Mouse (Mus musculus): ENCODE results near the gene Pigr. TPM values are rescaled to one million over a fixed set of nuclear protein-coding genes. Genes with fewer than 3 reads are reported as not detected.

Pigr gene
- polyA plus RNA-seq, 1 experiment from 2014 or later = not detected

GRCm38 (mm10) chr1:130879927-130880326 is 53.4 kb downstream of the Pigr start:
- Histone ChIP-seq H3K36me3 (ENCODE audit: control insufficient read depth, insufficient read depth, low read length) (no peaks in the 10 kb centered on the region), H3K4me2 (ENCODE audit: low read depth) (no peak overlapping the region), H3K9ac (ENCODE audit: low read length) (no peak overlapping the region), H3K4me1 (ENCODE audit: control insufficient read depth, insufficient read depth, low read length) (no peaks in the 10 kb centered on the region), H3K4me3 (ENCODE audit: low read depth, low read length) (no peak overlapping the region), H3K27me3 (ENCODE audit: control insufficient read depth, insufficient read depth, low read length) (peaks cover 14% of the 10 kb centered on the region; the same call in 1 of the 2 replicates), H3K9me3 (ENCODE audit: control insufficient read depth, low read length) (no peaks in the 10 kb centered on the region), H3K27ac (ENCODE audit: low read depth, low read length) (no peak overlapping the region)
- WGBS = 94% methylated on average over 7 of the region's 7 CpGs
- no peak for ATAC-seq (ENCODE audit: insufficient read depth, low FRiP score, low TSS enrichment)
- DNase-seq (ENCODE audit: low spot score) = no peak

- Histone ChIP-seq H3K27ac (ENCODE audit: low read depth, low read length) (no peak overlapping the region), H3K4me1 (ENCODE audit: control insufficient read depth, insufficient read depth, low read length) (no peaks in the 10 kb centered on the region), H3K36me3 (ENCODE audit: control insufficient read depth, insufficient read depth, low read length) (no peaks in the 10 kb centered on the region), H3K27me3 (ENCODE audit: control insufficient read depth, insufficient read depth, low read length) (0 out of 2 replicates have a peak, but pooled peaks cover 4% of the 10 kb centered on the region), H3K9me3 (ENCODE audit: control insufficient read depth, low read length) (no peaks in the 10 kb centered on the region), H3K9ac (ENCODE audit: low read length) (no peak overlapping the region), H3K4me2 (ENCODE audit: low read depth) (no peak overlapping the region), H3K4me3 (ENCODE audit: low read depth, low read length) (no peak overlapping the region)
- WGBS = 87% methylated on average over 4 of the region's 4 CpGs
- ATAC-seq (ENCODE audit: insufficient read depth, low FRiP score, low TSS enrichment) (no peak), DNase-seq (ENCODE audit: low spot score) (no peak)
Observed at GRCm38 (mm10) chr1:130883146-130883545, 56.7 kb downstream of the Pigr start.

DNA sequence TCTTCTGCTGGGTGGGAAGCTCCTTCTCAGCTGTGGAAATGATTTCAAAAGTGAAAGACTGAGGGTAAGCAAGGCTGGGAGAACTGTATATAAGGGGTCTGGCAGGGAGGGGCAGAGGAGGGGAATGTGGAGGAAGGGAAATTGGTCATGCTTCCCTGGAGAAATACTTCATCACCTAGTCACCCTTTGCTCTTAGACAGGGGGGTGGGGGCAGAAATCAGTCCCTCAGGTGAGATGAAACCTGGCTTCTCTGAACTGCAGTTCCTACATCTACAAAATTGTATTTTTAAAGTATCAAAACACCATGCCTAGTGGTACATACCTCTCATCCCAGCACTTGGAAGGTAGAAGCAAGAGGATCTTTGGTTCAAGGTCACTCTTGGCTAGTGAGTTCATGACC is 60.9 kb downstream of the Pigr start, which contains the start of gene Il24:
TSS of gene Il24 (minus strand) at position 101 of the 400 bp plus-strand sequence.
- DNase-seq (ENCODE audit: low spot score) (no peak), ATAC-seq (ENCODE audit: insufficient read depth, low FRiP score, low TSS enrichment) (no peak)
- Histone ChIP-seq H3K4me1 (ENCODE audit: control insufficient read depth, insufficient read depth, low read length) (no peaks in the 10 kb centered on the region), H3K4me2 (ENCODE audit: low read depth) (no peak within 1 kb of the TSS), H3K9ac (ENCODE audit: low read length) (no peak within 1 kb of the TSS), H3K27me3 (ENCODE audit: control insufficient read depth, insufficient read depth, low read length) (no peaks in the 10 kb centered on the region), H3K27ac (ENCODE audit: low read depth, low read length) (no peak within 1 kb of the TSS), H3K36me3 (ENCODE audit: control insufficient read depth, insufficient read depth, low read length) (no peaks in the 10 kb centered on the region), H3K9me3 (ENCODE audit: control insufficient read depth, low read length) (no peaks in the 10 kb centered on the region), H3K4me3 (ENCODE audit: low read depth, low read length) (no peak within 1 kb of the TSS)

DNA sequence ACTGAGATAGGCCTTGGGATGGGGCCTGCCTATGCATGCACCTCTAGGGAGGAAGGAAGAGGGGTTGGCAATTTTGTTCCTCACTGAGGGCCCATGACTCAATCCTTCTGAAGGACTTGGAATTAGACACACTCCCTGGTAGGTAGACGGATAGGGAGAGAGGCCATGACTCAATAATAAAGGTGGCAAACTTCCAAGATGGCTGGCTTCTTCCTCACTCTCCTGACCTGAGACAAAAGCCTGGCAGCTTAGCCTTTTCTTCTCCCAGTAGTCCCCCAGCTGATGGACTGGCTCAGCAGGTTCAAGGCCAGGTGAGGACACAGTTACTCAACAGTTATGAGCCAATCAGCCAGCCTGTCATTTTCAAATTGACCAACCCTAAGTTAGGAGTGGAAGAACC is 66.0 kb downstream of the Pigr start:
- no peak overlapping the region for H3K4me2 ChIP-seq (ENCODE audit: low read depth)
- H3K4me3 ChIP-seq (ENCODE audit: low read depth, low read length) = no peak overlapping the region
- no peaks in the 10 kb centered on the region for H3K9me3 ChIP-seq (ENCODE audit: control insufficient read depth, low read length)
- 82% methylated on average over 1 of the region's 1 CpGs for WGBS
- no peak for ATAC-seq (ENCODE audit: insufficient read depth, low FRiP score, low TSS enrichment)
- H3K4me1 ChIP-seq (ENCODE audit: control insufficient read depth, insufficient read depth, low read length) = no peaks in the 10 kb centered on the region
- no peak for DNase-seq (ENCODE audit: low spot score)
- no peak overlapping the region for H3K9ac ChIP-seq (ENCODE audit: low read length)
- no peaks in the 10 kb centered on the region for H3K36me3 ChIP-seq (ENCODE audit: control insufficient read depth, insufficient read depth, low read length)
- no peak overlapping the region for H3K27ac ChIP-seq (ENCODE audit: low read depth, low read length)
- H3K27me3 ChIP-seq (ENCODE audit: control insufficient read depth, insufficient read depth, low read length) = no peaks in the 10 kb centered on the region

DNA sequence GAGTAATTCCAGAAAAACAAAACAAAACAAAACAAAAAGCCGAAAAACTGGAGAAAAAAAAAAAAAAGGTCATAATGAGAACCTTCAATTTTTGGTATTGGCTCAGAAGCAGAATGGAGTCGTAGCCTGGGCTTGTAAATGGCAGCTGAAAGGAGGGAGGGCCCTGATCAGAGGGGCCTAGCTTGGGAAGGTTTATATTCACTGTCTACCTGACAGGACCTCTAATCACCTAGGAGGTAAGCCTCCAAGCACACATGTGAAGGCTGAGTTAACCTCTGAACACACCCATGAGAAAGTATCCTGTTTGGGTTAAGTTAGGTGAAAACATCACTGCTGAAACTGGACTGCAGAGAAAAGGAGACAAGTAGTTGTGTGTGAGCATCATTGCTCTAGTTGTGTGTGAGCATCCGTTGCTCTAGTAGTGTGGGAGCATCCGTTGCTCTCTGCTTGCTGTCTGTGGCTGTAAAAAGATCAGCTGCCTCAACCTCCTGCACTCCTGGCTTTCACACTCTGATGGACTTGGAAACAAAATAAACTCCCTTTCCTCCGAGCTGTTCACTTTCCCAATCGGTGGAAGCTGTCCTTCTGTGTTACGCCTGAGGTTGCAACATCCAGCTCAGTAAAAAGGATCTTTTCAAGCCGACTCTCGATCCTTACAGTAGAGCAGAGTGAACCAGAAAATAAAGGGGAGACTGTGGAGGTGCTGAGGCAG is 67.0 kb downstream of the Pigr start:
- Histone ChIP-seq H3K4me2 (ENCODE audit: low read depth) (no peak overlapping the region), H3K27ac (ENCODE audit: low read depth, low read length) (no peak overlapping the region), H3K4me1 (ENCODE audit: control insufficient read depth, insufficient read depth, low read length) (no peaks in the 10 kb centered on the region), H3K36me3 (ENCODE audit: control insufficient read depth, insufficient read depth, low read length) (no peaks in the 10 kb centered on the region), H3K9me3 (ENCODE audit: control insufficient read depth, low read length) (no peaks in the 10 kb centered on the region), H3K27me3 (ENCODE audit: control insufficient read depth, insufficient read depth, low read length) (no peaks in the 10 kb centered on the region), H3K9ac (ENCODE audit: low read length) (no peak overlapping the region), H3K4me3 (ENCODE audit: low read depth, low read length) (no peak overlapping the region)
- WGBS = 71% methylated on average over 9 of the region's 9 CpGs
- DNase-seq (ENCODE audit: low spot score) (no peak), ATAC-seq (ENCODE audit: insufficient read depth, low FRiP score, low TSS enrichment) (no peak)

- no peaks in the 10 kb centered on the region for H3K4me1 ChIP-seq (ENCODE audit: control insufficient read depth, insufficient read depth, low read length)
- H3K36me3 ChIP-seq (ENCODE audit: control insufficient read depth, insufficient read depth, low read length) = no peaks in the 10 kb centered on the region
- H3K9ac ChIP-seq (ENCODE audit: low read length) = no peak overlapping the region
- no peak for ATAC-seq (ENCODE audit: insufficient read depth, low FRiP score, low TSS enrichment)
- H3K27me3 ChIP-seq (ENCODE audit: control insufficient read depth, insufficient read depth, low read length) = no peaks in the 10 kb centered on the region
- 74% methylated on average over 6 of the region's 6 CpGs for WGBS
- no peak for DNase-seq (ENCODE audit: low spot score)
- H3K9me3 ChIP-seq (ENCODE audit: control insufficient read depth, low read length) = no peaks in the 10 kb centered on the region
- no peak overlapping the region for H3K4me2 ChIP-seq (ENCODE audit: low read depth)
- H3K4me3 ChIP-seq (ENCODE audit: low read depth, low read length) = no peak overlapping the region
- H3K27ac ChIP-seq (ENCODE audit: low read depth, low read length) = no peak overlapping the region
Observed at GRCm38 (mm10) chr1:130894468-130894867, 68.0 kb downstream of the Pigr start.

Other genes starting within 250 kb of the Pigr start
- gene Zp3r, start 197.1 kb upstream of the Pigr start, polyA plus RNA-seq (2014; fragmentation: Nextera tagmentation; extraction: Ambion mirVana) = not detected in 2 replicates
- not detected in 2 replicates for gene C4bp, start 165.1 kb upstream of the Pigr start, polyA plus RNA-seq (2014; fragmentation: Nextera tagmentation; extraction: Ambion mirVana)
- not detected in 2 replicates for gene Gm29427, start 110.9 kb upstream of the Pigr start, polyA plus RNA-seq (2014; fragmentation: Nextera tagmentation; extraction: Ambion mirVana)
- gene Yod1, start 109.4 kb upstream of the Pigr start, polyA plus RNA-seq (2014; fragmentation: Nextera tagmentation; extraction: Ambion mirVana) = 10.3 TPM in 2 replicates
- 7.3 and 9.3 TPM in 2 replicates for gene Pfkfb2, start 97.4 kb upstream of the Pigr start, polyA plus RNA-seq (2014; fragmentation: Nextera tagmentation; extraction: Ambion mirVana)
- 0.32 and 1.0 TPM in 2 replicates for gene AA986860, start 94.7 kb upstream of the Pigr start, polyA plus RNA-seq (2014; fragmentation: Nextera tagmentation; extraction: Ambion mirVana)
- 0.14 TPM in 1 of 2 replicates, not detected in the other for gene Fcamr, start 25.8 kb upstream of the Pigr start, polyA plus RNA-seq (2014; fragmentation: Nextera tagmentation; extraction: Ambion mirVana)
- not detected in 2 replicates for gene Fcmr, start 39.0 kb downstream of the Pigr start, polyA plus RNA-seq (2014; fragmentation: Nextera tagmentation; extraction: Ambion mirVana)
- not detected in 2 replicates for gene Il24, start 60.8 kb downstream of the Pigr start, polyA plus RNA-seq (2014; fragmentation: Nextera tagmentation; extraction: Ambion mirVana)
- gene Il20, start 84.8 kb downstream of the Pigr start, polyA plus RNA-seq (2014; fragmentation: Nextera tagmentation; extraction: Ambion mirVana) = not detected in 2 replicates
- gene Il19, start 113.4 kb downstream of the Pigr start, polyA plus RNA-seq (2014; fragmentation: Nextera tagmentation; extraction: Ambion mirVana) = 0.23 TPM in 1 of 2 replicates, not detected in the other
- not detected in 2 replicates for gene Il10, start 193.2 kb downstream of the Pigr start, polyA plus RNA-seq (2014; fragmentation: Nextera tagmentation; extraction: Ambion mirVana)